Mouse (Mus musculus) splenic B cell, adult 2 months (primary cell): ENCODE measurements around the gene Lmf1.

ENCODE experiments used
- DNase-seq: peaks from one replicate; pipeline ENCODE4 v3.0.0-alpha.2; 2011; ENCODE audit warnings: low read depth, low spot score
- H3K27me3 ChIP-seq: 2 replicates; pipeline ENCODE4 v1.6.1; 2012; ENCODE audit warnings: mild to moderate bottlenecking, low read length, moderate library complexity, mixed read lengths; ENCODE audit not compliant: control insufficient read depth, poor library complexity, insufficient read depth, severe bottlenecking
- H3K36me3 ChIP-seq: 2 replicates; pipeline ENCODE4 v1.6.1; 2012; ENCODE audit warnings: mild to moderate bottlenecking, low read length, moderate library complexity, mixed read lengths; ENCODE audit not compliant: control insufficient read depth, poor library complexity, insufficient read depth, severe bottlenecking

Gene Lmf1

DNA sequence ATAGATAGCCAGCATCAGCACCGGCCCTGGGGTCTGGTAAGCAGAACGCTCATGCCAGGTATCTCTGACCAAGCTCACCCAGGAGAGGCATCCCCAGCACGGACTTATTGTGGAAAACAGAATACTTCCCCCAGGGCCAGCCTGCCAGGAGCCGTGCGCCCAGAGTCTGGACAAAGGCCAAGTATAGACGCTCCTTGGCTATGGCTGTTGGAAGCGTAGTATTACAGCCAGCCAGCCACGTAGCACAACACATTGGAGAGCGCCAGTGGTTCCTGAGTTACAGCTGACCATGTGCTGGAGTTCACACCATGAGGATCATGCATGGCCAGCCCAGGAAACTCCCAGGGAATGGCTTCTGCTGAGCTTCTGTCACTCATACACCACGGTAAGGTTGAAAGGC, 55.2 kb downstream of the Lmf1 start:
- DNase-seq = no peak
- Histone ChIP-seq H3K36me3 (peaks cover 3% of the 10 kb centered on the region; the same call in 1 of the 2 replicates), H3K27me3 (no peaks in the 10 kb centered on the region)

DNA sequence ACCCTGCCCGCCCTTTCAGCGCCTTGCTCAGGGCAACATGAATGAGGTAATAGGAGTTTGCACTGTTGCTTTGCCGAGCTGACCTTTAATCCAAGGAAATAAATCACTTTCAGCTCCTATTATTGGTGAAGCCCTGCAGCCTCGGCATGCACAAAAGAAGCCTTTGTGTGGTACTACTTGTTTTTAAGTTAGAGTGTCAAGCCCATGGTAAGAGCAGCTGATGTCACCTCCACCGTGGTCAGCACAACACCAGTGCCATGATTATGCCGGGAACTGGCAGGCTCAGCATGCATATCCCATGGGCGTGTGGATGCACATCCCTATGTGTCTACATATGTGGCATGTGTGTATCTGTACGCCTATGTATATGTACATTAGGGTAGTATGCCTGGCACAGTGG, 56.5 kb downstream of the Lmf1 start:
- H3K36me3 ChIP-seq = peaks cover 3% of the 10 kb centered on the region; the same call in 1 of the 2 replicates
- H3K27me3 ChIP-seq = no peaks in the 10 kb centered on the region
- DNase-seq = no peak

GRCm38 (mm10) chr17:25635806-25636205, 56.9 kb downstream of the Lmf1 start:
- no peaks in the 10 kb centered on the region for H3K27me3 ChIP-seq
- no peak for DNase-seq
- H3K36me3 ChIP-seq = peaks cover 3% of the 10 kb centered on the region; the same call in 1 of the 2 replicates

GRCm38 (mm10) chr17:25637986-25638385, 59.1 kb downstream of the Lmf1 start:
- DNase-seq = no peak
- H3K36me3 ChIP-seq = peaks cover 3% of the 10 kb centered on the region; the same call in 1 of the 2 replicates
- no peaks in the 10 kb centered on the region for H3K27me3 ChIP-seq

- no peak for DNase-seq
- H3K36me3 ChIP-seq = peaks cover 3% of the 10 kb centered on the region; the same call in 1 of the 2 replicates
Observed at GRCm38 (mm10) chr17:25638442-25638841, 59.6 kb downstream of the Lmf1 start.

GRCm38 (mm10) chr17:25640956-25641355, 62.1 kb downstream of the Lmf1 start:
- H3K36me3 ChIP-seq = no peaks in the 10 kb centered on the region; the same call in 1 of the 2 replicates
- DNase-seq = no peak
- no peaks in the 10 kb centered on the region for H3K27me3 ChIP-seq

More at GRCm38 (mm10) chr17:25638442-25638841, 59.6 kb downstream of the Lmf1 start:
- no peaks in the 10 kb centered on the region for H3K27me3 ChIP-seq

DNA sequence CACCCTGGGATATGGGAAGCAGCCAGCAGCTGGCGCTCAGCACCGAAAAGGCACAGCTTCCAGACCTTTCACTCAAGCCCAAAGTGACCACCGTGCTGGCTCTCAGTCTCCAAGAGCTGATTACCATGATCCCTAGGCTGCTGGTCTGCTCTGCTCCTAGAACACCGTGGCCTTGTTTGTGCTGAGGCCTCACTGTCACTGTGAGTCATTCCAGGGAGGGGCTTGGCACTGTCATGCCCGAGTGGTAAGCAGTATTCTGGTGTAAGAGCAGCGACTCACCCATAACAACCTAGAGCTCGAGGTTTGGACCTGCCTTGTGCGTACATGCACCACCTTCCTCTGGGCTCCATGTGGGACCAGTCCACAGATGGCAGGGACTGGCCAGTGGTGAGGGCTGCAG, 63.1 kb downstream of the Lmf1 start:
- no peaks in the 10 kb centered on the region; the same call in 1 of the 2 replicates for H3K36me3 ChIP-seq
- no peak for DNase-seq

GRCm38 (mm10) chr17:25643517-25644294, 64.8 kb downstream of the Lmf1 start:
- Histone ChIP-seq H3K27me3 (no peaks in the 10 kb centered on the region), H3K36me3 (no peaks in the 10 kb centered on the region; the same call in 1 of the 2 replicates)
- no peak for DNase-seq

More for the DNA sequence above, 63.1 kb downstream of the Lmf1 start:
- H3K27me3 ChIP-seq = no peaks in the 10 kb centered on the region

GRCm38 (mm10) chr17:25644761-25645160, 65.9 kb downstream of the Lmf1 start:
- Histone ChIP-seq H3K36me3 (no peaks in the 10 kb centered on the region; the same call in 1 of the 2 replicates), H3K27me3 (no peaks in the 10 kb centered on the region)
- DNase-seq = no peak

GRCm38 (mm10) chr17:25645661-25646060, 66.8 kb downstream of the Lmf1 start:
- DNase-seq = no peak
- H3K36me3 ChIP-seq = no peaks in the 10 kb centered on the region; the same call in 1 of the 2 replicates

GRCm38 (mm10) chr17:25647901-25648300, 69.0 kb downstream of the Lmf1 start:
- H3K27me3 ChIP-seq = no peaks in the 10 kb centered on the region
- H3K36me3 ChIP-seq = no peaks in the 10 kb centered on the region; the same call in 1 of the 2 replicates
- no peak for DNase-seq

More at GRCm38 (mm10) chr17:25645661-25646060, 66.8 kb downstream of the Lmf1 start:
- no peaks in the 10 kb centered on the region for H3K27me3 ChIP-seq

GRCm38 (mm10) chr17:25648678-25649216, 69.9 kb downstream of the Lmf1 start:
- DNase-seq = no peak
- Histone ChIP-seq H3K36me3 (no peaks in the 10 kb centered on the region; the same call in 1 of the 2 replicates), H3K27me3 (no peaks in the 10 kb centered on the region)

- Histone ChIP-seq H3K27me3 (no peaks in the 10 kb centered on the region), H3K36me3 (no peaks in the 10 kb centered on the region)
Observed at GRCm38 (mm10) chr17:25650726-25651125, 71.8 kb downstream of the Lmf1 start.

GRCm38 (mm10) chr17:25652272-25652671, 73.4 kb downstream of the Lmf1 start:
- DNase-seq = no peak
- no peaks in the 10 kb centered on the region; the same call in 1 of the 2 replicates for H3K36me3 ChIP-seq
- H3K27me3 ChIP-seq = no peaks in the 10 kb centered on the region

More at GRCm38 (mm10) chr17:25650726-25651125, 71.8 kb downstream of the Lmf1 start:
- no peak for DNase-seq
